Mouse (Mus musculus): ENCODE data around the gene Moap1.

DNA sequence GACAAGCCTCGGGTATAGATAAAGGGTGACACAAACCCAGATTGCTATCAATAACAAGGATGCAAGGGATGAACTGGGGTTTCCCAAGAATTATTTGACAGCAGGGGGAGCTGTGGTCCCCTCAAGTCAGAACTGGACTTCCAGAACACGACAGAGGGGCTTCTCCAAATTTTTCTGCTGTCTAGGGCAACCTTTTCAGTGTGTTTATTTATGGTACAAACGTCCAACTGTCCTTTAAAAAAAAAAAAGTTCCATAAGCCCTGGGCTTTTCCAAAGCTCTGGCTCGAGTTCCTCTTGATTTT lies 40.4 kb downstream of the Moap1 start:
- TF ChIP-seq POLR2A (IDR thresholded peaks at IDR 0.05; ENCODE audit: insufficient read length, low read depth) (no peak), MYOG (IDR thresholded peaks at IDR 0.05; ENCODE audit: control insufficient read depth in 1 of 3, insufficient read depth in 1 of 3, insufficient read length in 2 of 3, low read depth in 2 of 3) (no peak), USF1 (IDR thresholded peaks at IDR 0.05; ENCODE audit: low read depth) (no peak), E2F4 (IDR thresholded peaks at IDR 0.05; ENCODE audit: insufficient read depth) (no peak), POLR2AphosphoS2 (IDR thresholded peaks at IDR 0.05; ENCODE audit: insufficient read length, low read depth) (no peak), MYOD1 (IDR thresholded peaks at IDR 0.05; ENCODE audit: control insufficient read depth in 1 of 3, insufficient read length in 2 of 3, low read depth in 2 of 3) (no peak), MAX (IDR thresholded peaks at IDR 0.05; ENCODE audit: low read depth) (no peak), TCF12 (IDR thresholded peaks at IDR 0.05; ENCODE audit: insufficient read depth, poor library complexity, severe bottlenecking) (no peak)
